Mouse (Mus musculus): ENCODE results near the gene Dock1.

DNA sequence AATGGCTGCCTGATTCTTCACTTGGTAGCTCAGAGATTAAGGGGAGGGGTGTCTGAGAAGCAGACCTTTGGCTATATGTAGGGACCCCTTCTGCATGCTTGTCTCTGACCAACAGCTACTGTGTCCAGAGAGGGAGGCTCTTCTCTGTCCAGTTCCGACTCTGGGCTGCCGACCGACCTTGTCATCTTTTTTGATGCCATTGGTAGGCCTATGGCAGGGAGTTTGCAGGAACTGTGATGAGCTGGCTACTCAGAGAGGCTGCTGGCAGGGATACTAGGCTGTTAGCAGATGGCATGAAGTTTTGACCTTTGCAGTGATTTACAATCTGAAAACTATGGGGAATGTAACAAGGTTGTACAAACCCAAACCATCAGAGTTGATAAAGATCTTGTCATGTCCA, 109.3 kb downstream of the Dock1 start:
- TF ChIP-seq POLR2A (IDR thresholded peaks at IDR 0.05; ENCODE audit: low read depth, low read length): no peak
- no peak for TF ChIP-seq CTCF (IDR thresholded peaks at IDR 0.05; ENCODE audit: extremely low read depth, insufficient read depth, insufficient read length, insufficient replicate concordance)

Data from spleen, adult 2 months (tissue).